Mouse (Mus musculus) spleen, embryonic (tissue): ENCODE results near the gene Pask.
"Not testable (repeated sequence)": the region's sequence is repeated elsewhere in the genome, so short reads cannot be mapped to it uniquely, and the experiment has no call there.

Experiments used
- CTCF ChIA-PET: fragments of 350-600 bp; sonication (Branson Sonifier 250); formaldehyde crosslinking; loops from one replicate; lab custom pipeline; 2022; lab: Charles Lee

Pask gene

DNA sequence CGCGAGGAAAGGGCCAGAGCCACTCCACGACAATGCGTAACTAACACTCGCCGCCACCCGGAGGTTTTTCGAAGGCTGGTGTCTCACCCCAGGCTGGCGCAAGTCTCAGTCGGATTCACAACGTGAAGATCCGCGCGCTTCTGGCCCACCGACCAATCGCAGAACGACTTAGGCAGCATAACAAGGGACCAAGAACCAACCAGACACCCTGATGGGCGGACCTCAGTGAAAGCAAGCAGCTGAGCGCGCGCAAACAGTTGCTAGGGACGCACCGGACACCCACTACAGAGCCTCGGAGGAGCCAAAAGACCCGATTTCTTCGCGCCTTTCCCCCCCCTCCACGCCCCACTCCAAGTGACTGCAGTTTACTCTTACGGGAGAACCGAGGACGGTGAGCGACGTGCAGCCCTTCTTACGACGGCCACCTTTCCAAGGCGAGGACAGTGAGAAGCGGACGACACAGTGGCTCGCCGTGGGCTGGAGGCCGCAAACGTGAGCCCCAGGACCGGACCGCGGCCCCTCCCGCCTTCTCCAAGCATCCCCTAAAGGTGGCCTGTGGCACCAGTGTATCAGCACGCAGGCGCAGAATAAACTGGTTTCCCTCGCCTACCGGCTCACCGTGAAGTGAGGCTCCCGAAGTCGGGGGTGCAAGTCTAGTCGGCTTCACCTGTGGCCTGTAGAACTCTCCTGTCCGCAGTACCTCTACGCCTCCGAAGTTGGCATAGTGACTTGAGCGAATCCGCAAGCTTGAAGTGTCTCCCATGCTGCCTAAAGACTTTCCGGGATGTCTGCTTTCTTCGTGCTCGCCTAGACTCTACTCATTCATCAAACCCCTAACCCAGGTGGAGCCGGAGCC is at the start of gene Pask, which contains the start of gene Ppp1r7:
Gene Pask, minus strand, starts transcription at position 835 of the 856 bp plus-strand sequence.
Gene Ppp1r7, plus strand, starts transcription at position 207 of the 856 bp plus-strand sequence.
- CTCF ChIA-PET, result no interaction called here

DNA sequence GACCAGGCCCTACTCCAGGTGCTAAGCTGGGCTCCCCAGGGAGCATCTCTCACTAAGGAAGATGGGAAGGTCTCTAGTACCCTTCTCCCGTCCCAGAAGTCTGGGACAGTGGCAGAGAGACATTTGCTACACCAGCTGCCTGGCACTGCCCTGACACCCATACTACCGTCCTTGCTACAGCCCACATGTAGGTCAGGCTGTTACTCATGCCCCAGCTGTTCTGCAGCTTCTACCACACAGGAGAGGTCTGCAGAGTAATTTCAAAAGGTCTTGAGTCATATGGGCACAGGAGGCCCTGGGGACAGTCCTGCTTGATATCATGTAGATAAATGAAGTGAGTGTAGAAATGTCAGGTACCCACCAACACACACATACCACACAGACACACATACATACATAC is 45.6 kb upstream of the Pask start:
- CTCF ChIA-PET, result no interaction called here

DNA sequence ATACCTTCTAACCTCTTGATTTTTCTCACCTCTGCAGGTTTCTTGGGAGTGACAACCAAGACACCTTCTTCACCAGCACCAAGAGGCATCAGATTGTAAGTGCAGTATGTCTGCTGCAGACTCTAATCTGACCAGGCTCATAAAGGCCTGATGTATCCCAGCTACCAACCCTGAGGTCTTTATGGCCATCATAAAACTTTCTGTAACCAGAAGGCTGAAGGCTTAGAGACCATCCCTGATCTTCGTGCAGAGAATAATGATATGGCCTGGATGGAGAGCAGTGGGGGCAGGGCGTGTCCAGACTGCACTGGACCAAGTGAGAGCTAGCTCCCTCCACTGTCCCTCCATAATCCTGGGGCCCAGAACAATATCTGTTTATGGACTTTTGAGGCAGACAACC is 43.9 kb upstream of the Pask start:
- CTCF ChIA-PET, result no interaction called here

DNA sequence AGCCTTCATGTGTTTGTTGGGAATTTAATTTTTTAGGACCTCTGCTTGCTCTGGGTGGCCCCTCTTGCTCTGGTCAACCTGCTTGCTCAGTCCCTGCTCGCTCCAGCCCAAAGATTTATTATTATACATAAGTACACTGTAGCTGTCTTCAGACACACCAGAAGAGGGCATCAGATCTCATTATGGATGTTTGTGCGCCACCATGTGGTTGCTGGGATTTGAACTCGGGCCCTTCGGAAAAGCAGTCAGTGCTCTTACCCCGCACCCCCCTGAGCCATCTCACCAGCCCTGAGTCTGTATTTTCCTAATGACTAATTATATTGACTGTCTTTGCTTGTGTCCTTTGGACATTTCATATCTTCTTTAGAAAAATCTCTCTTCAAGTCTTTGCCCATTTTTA is 35.8 kb upstream of the Pask start:
- CTCF ChIA-PET, result no interaction called here

DNA sequence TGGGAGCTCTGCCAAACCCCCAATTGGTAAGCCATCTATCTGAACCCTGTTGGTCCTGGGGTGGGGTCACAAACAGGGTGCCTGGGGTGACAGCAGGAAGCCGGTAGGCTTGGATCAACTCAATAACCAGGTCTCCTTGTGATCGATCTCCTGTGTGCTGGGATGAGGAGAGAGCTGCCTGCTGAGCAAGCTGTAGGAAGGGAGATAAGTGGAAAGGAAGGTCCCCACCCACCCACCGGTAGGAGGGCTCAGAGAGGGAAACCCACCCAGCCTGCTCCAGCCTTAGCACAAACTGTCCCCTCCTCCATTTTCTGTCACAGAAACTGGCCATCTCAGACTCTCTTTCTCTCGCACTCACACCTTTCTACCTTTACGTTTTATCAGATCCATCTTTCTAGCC is 34.0 kb upstream of the Pask start:
- CTCF ChIA-PET, result no interaction called here

DNA sequence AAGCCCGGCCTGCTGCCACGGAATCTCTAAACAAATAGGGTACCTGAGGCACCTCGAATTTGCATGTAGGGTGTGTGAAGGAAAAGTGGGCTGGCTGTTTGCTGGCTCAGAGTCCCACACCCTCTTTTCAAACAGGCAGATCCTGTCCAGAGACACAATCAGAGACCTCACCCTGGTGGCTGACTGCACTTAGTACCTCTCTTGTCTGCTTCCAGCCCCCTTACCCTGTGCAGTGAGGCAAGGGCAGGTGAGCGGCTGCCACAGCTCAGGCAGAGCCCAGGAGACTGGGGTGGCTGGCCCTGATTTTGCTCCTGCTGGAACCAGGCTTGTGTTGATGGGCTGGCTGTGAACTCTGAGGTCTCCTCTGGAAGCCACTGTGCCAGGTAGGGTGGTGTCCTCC is 30.4 kb upstream of the Pask start, which contains the start of gene Ano7:
Gene Ano7, plus strand, starts transcription at position 266 of the 400 bp plus-strand sequence.
- CTCF ChIA-PET, result interaction anchor here (0.7 kb wide), 1 partner anchor 38 kb away, joined by 3 read pairs; no protein-coding TSS in a partner anchor

DNA sequence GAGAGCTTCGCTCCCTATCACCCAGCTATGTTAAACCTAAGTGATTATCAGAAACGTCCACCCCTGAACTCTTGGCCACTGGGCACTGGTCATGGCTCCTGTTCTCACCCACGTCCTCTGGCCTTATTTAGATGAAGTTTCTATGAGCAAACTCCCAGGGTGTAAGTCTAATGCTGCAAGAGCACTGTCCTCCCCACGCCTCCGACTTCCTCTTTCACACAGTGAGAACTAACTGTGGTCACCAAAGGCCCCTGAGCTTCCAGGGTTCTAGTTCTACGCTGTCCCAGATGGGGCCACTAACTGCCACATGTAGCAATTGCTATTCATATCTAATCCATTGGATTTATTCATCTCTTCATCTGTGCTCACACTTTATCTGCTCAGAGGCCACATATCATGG is 22.4 kb upstream of the Pask start:
- CTCF ChIA-PET, result interaction anchor here (0.7 kb wide), 1 partner anchor 78 kb away, joined by 3 read pairs; no protein-coding TSS in a partner anchor

DNA sequence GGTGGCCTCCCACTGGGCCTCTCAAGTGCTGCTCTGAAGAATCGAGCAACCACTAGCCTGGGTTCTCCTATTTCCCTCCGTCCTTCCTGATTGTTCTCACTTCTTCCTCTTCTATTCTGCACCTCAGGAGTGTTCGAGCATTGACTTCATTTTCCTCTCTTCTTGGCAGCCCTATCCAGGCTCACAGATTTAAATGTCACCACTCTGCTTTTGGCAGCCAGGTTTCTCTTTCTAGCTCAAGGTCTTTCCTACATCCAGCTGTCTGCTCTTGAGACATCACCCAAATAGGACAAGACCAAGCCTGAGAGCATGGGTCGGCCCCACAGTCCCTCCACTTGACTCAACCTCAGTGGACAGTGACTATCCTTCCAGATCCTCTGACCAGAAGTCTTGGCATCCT is 19.4 kb upstream of the Pask start:
- CTCF ChIA-PET, result no interaction called here

DNA sequence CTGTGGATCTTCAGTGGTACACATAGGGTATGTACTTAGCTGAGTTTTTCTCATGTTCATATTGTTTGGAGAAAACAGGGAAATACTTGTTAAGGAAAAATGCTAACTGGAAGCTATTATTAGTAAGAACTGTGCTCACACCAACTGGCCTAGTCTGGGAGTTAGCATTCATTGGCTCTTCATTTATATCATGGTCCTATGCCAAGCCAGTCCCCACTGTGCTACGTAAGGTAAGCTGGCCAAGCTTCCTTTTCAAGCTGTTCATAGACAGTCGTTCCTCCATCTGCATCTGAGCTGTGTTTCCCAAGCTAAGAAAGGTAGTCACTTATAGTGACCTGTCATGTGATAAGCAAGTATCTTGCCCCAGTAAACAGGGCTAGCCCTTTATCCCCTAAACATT is 9.4 kb upstream of the Pask start:
- CTCF ChIA-PET, result no interaction called here

DNA sequence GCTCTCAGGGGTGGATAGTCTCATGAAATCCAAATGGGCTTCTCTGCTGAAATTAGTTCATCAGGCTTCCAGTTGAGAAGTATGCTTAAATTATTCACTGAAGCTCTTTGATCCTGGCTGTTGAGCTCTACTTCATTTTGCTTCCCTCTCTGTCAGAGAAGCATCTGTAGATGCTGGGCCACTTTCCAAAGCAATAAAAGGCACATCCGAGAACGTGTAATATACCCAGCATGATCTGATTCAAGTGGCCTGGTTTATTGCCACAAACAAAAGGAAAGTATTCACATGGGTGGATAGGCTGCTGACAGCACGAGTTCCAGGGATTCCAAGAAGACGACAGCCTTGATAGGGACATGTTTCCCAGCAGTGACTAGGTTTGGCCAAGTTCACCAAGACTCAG is 6.4 kb upstream of the Pask start:
- CTCF ChIA-PET, result no interaction called here

DNA sequence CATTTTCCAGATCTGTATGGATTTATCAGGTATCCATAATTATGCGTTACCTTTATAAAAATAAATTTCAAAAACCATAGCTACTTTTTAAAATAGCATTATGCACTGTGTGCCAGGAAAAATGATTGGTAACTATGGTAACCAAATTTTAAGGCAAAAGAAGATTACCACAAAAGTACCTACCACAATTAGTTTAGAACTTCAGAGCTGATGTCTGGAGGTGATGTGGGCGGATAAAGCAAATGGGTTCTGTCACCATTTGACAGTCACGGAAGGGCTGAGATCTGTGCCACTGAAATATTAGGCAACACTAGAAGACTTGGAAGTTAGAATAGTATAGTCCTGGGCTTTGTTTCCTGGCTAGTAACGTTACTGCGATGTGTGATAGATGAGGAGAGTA is 3.9 kb upstream of the Pask start:
- CTCF ChIA-PET, result no interaction called here

DNA sequence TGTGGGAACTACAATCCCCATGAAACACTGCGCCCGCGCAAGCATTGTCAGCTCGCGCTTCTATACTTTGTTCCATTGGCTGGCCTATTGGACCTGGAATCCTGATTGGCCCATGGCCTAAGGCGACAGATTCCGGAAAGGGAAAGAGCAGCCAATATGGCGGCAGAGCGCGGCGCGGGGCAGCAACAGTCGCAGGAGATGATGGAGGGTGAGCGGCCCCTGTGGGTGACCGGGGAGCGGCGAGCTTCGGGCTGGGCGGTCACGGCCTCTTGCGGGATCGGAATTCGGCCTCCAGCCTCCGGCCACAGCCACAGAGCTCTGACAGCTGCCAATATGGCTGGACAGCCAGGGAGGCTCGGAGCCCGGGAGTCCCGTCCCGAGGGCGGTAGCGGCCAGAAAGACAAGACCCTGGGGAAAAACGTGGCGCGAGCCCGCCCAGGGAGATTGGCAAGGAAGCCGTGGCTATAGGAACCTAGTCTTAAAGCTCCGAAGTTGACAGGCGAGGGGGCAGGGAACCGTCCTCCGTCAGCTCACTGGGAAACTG is 294 bp upstream of the Pask start:
- CTCF ChIA-PET, result no interaction called here

DNA sequence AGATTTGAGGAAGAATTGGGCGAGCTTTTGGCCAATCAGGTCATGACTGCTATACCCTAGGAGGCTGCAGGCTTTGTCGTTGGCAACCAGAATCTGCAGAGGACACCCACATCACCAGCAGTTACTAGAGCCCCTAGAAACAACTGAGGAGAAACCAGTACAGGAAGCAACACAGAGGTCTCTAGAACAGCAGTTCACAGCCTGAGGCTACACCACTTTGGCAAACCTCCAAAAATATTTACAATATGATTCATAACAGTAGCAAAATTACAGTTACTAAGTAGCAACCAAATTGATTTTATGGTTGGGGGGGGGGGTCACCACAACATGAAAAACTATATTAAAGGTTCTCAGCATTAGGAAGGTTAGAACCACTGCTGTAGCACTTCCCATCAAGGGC is 8.7 kb downstream of the Pask start:
- CTCF ChIA-PET, result no interaction called here

DNA sequence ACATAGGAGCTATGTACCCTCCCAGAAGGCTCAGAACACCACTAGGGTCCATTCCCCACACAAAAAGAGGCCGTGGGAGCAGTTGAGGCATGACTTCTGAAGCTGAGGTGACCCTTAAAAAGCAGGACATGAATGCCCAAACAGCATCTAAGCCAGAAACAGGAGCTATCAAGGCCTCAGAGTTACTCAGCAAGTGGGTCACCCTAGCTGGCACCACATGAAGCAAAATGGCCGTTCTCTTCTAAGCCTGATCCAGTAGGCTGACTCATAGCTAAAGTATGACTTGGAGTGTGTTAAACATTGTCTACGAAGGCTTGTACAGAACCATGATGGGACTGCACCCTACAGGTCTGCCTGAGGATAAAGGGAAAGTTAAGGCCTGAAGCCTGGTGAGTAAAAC is 16.8 kb downstream of the Pask start:
- CTCF ChIA-PET, result no interaction called here

DNA sequence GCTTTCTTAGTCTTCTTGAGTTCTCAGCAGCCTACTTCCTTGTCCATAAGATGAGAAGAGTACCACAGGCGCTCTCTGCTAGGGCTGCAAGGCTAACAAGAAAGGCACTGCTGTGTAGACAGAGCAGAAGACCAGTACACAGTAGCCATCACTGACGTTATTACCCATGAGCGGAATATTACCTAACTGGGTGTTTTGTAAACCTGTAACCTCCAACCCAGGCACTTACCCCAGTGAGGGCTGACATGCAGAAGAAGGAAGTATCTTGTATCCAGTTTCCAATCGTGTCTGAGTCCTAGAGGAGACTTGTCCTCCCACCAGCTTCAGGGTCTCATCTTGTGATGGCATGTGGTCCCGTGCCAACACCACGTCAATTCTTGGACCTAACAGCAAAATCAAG is 19.3 kb downstream of the Pask start:
- CTCF ChIA-PET, result no interaction called here

DNA sequence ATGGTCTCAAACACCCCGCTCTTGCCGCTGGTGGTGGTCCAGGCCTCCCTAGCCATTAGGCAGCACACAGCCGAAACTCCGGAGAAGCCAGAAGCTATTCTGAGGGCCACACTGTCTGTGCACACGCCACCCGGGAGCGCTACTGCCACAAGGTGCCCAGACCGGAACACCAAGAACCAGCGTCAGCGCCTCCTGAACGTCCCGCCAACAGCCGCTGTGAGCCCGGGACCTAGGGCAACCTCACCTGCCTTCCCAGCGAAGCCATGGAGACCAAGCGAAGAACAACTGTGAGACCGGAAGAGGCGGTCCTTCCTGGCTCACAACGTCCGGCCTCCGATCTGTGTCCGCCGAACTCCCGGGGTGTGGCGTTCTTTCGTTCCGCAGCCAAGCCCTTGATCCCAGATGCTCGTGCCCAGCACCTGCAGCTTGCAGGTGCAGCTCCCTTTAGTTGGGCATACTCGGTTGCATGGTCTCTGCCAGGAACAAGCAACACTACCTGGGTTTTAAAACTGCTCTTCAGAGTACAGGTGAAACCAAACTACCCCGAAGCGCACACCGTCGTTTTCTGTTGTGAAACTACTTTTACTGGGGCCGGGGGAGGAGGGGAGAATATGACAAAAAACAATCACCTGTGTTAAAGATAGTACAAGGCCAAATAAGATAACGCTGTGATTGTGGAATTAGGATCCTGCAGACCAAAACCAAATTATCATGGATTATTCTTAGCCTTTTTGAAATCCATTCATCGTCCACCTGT is 37.5 kb downstream of the Pask start, which contains the start of gene Mterf4:
Gene Mterf4, minus strand, starts transcription at position 335 of the 757 bp plus-strand sequence.
- CTCF ChIA-PET, result interaction anchor here (1.2 kb wide), 1 partner anchor 360 kb away, joined by 3 read pairs; no protein-coding TSS in a partner anchor

DNA sequence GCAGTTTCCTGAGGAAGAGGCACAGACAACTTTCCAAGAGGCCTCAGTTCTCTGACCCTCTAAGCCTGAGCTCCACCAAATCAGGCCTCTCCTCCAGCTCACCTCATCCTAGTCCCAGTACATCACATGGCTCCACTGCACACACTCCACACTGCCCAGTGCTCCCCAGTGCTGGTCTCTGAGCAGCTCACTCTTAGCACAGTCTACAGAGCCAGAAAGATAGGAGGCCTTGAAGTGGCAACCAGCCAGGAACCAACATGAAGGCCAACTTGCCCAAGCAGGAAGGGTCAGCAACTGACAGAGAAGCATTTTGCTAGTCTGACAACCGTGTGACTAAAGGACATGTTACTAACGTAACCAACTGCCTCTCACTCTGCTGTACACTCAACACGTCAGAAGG is 42.7 kb downstream of the Pask start:
- CTCF ChIA-PET, result no interaction called here

DNA sequence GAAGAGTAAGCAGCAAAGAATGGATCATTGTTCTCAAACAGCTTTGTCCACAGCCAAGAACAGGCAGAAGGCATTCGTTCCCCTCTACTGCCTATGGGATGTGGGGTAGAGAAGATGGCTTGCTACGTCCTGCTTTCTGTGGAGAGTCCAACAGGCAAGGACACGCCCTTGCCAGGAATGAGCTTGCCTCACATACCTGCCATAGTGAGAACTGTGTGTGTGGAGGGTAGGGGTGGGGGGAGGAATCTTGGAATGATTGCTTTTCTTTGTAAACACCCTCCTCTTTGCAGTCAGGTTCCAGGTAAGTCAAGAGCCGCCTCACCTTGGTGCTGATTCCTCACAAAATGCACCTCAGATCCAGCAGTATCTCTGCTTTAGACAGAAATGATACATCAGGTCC is 43.5 kb downstream of the Pask start:
- CTCF ChIA-PET, result no interaction called here

DNA sequence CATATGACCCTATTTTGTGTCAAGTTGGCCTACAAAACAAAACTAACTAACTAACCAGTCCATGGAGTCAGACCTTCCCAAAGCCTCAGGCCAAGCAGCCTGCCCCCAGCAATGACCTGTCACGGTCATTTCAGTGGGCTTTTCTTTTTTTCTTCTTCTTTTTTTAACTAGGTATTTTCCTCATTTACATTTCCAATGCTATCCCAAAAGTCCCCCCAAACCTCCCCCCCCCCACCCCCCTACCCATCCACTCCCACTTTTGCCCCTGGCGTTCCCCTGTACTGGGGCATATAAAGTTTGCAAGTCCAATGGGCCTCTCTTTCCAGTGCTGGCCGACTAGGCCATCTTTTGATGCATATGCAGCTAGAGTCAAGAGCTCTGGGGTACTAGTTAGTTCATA is 48.8 kb downstream of the Pask start:
- CTCF ChIA-PET, result not testable (repeated sequence)

DNA sequence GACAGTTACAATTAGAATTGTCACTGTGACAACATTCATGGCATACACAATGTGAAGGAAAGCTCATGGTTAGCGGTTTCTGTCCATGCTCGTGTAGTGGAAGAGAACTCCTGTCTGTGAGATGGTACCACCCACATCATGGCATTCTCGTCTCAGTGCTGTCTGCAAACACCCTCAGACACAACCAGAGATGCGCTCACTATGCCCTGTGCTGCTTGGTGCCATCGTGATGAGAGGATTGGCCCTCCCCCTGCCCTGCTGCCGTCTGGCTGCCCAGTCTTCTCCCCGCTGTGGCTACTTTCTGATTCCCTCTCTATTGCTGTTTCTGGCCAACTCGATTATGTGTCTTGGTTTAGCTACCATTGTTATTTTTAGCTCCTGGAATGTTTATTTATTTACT is 51.3 kb downstream of the Pask start:
- CTCF ChIA-PET, result no interaction called here

DNA sequence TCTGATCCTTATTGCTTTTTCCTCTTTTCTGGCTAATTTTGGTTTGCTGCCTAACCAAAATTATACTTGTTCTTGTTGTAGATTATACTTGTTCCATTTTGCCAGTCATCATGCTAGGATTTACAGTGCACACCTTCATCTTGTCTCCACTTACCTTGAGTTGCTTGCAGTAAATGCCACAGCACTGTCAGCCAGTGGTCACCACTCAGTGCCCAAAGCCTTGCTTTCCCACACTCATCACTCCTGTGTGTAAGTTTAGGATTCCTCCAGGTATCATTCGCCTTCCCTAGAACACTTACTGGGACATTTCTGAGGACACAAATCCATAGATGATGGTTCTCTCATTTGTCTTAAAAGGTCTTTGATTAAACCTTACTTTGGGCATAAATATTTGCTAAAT is 51.7 kb downstream of the Pask start:
- CTCF ChIA-PET, result no interaction called here

DNA sequence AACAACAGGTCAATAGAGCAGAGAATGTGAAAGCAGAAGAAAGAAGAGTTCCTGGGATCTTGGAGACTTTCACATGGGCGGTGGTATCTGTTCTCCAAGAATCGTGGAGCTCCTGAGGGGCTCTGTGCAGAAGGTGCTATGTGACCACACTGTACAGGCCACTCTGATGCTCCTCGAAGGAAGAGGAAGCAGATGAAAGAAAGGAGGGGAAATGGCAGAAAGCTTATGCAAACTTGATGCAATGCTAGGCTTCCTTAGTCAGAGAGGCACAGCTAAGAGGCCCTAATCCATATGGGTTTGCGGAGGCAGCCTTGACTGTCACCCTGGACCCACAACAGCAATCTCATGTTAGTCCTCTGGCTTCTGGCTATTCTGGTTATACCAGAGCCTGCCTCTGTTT is 52.3 kb downstream of the Pask start:
- CTCF ChIA-PET, result no interaction called here
